Mouse (Mus musculus): Measurements from ENCODE around the gene Slc4a4. TPM values are rescaled to one million over a fixed set of nuclear protein-coding genes. Genes with fewer than 3 reads are reported as not detected.
A peak's percentile ranks its signal among the peaks of the same experiment; 100 is the strongest.

Gene Slc4a4
- polyA plus RNA-seq, 1 experiment from 2014 or later, result 12.7 TPM

DNA sequence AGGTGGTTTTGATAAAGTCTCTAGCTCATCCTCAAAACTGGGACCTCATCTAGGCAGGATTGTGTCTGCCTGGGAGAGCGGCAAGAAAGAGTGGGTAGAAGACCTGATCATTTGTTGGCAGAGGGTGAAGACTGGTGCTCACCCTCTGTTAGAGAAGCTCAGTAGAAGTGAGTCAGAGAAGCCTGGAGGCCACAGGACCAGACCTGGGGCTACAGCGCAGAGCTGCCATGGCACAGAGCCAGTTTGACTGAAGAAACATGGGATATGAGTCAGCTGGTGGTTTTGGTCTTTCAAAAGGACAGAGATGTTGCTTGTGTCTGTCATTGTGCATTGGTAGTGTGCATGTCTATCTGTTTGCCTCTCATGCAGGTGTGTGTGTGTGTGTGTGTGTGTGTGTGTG is 26.0 kb downstream of the Slc4a4 start:
- Histone ChIP-seq H3K4me2 (replicated peaks; ENCODE audit: low read depth, low read length) (no peak overlapping the region), H3K36me3 (ENCODE audit: insufficient read depth, low read length) (no peaks in the 10 kb centered on the region), H3K9me3 (ENCODE audit: low read length) (no peaks in the 10 kb centered on the region), H3K9ac (replicated peaks; ENCODE audit: low read length) (no peak overlapping the region), H3K4me3 (ENCODE audit: low read length) (no peak overlapping the region), H3K4me1 (ENCODE audit: insufficient read depth, low read length) (no peaks in the 10 kb centered on the region), H3K27me3 (ENCODE audit: insufficient read depth, low read length) (no peaks in the 10 kb centered on the region), H3K27ac (ENCODE audit: low read length) (no peak overlapping the region)
- 88% methylated on average over 2 of the region's 2 CpGs for WGBS
- no peak; the same call in 1 of the 2 replicates for ATAC-seq (ENCODE audit: low FRiP score, low TSS enrichment)

DNA sequence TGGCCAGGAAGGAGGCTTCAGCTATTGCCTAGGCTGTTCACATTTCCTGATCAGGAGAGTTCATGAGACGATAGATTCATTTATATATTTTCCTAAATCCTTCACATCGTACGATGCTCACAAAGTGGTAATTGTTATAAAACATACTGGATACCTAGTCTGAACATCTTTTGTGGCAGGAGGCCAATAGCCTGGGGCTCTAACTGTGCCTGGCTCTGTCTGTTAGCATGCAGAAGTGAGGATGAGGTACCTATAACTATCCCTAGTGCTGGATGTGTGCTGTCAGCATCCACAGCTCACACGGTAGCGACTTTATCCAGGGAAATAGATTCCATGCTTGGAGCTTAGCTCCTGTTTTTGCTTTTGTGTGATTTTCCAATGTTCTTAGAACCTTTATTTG is 28.5 kb downstream of the Slc4a4 start:
- H3K36me3 ChIP-seq (ENCODE audit: insufficient read depth, low read length), result no peaks in the 10 kb centered on the region
- ATAC-seq (ENCODE audit: low FRiP score, low TSS enrichment), result no peak
- H3K4me3 ChIP-seq (ENCODE audit: low read length), result no peak overlapping the region
- H3K9ac ChIP-seq (replicated peaks; ENCODE audit: low read length), result no peak overlapping the region
- no peak overlapping the region for H3K27ac ChIP-seq (ENCODE audit: low read length)
- no peaks in the 10 kb centered on the region for H3K9me3 ChIP-seq (ENCODE audit: low read length)
- no peaks in the 10 kb centered on the region for H3K27me3 ChIP-seq (ENCODE audit: insufficient read depth, low read length)
- H3K4me1 ChIP-seq (ENCODE audit: insufficient read depth, low read length), result peaks cover 4% of the 10 kb centered on the region; the same call in 1 of the 2 replicates
- 94% methylated on average over 5 of the region's 5 CpGs for WGBS
- no peak overlapping the region for H3K4me2 ChIP-seq (replicated peaks; ENCODE audit: low read depth, low read length)

DNA sequence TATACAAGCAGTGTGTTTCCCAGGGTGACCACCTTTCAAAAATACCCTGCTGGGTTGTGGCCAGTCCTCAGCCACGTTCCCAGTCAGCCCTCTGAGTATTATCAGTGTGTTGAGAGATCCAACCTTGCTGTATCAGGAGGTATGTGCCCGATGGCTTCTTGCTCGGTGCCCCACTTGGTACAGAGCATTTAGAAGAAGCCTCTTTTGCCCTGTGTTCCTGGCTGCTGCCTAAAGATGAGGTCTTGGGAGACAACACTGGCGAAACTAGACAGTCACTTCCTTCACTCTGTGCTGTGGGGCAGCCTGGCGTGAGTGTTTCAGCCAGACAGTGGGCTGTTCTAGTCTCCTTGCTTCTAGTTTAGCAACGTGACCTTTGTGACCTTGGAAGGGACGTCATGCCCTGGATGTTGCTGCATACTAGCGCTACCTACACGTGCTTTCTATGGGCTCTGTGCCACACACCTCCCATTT is 29.9 kb downstream of the Slc4a4 start:
- Histone ChIP-seq H3K36me3 (ENCODE audit: insufficient read depth, low read length) (no peaks in the 10 kb centered on the region), H3K4me2 (replicated peaks; ENCODE audit: low read depth, low read length) (no peak overlapping the region), H3K4me1 (ENCODE audit: insufficient read depth, low read length) (peaks cover 4% of the 10 kb centered on the region; the same call in 1 of the 2 replicates), H3K27ac (ENCODE audit: low read length) (no peak overlapping the region), H3K9me3 (ENCODE audit: low read length) (no peaks in the 10 kb centered on the region), H3K9ac (replicated peaks; ENCODE audit: low read length) (no peak overlapping the region), H3K27me3 (ENCODE audit: insufficient read depth, low read length) (no peaks in the 10 kb centered on the region), H3K4me3 (ENCODE audit: low read length) (no peak overlapping the region)
- 0 out of 2 replicates have a peak, but pooled peaks have one; percentile 27 for ATAC-seq (ENCODE audit: low FRiP score, low TSS enrichment)
- WGBS, result 70% methylated on average over 9 of the region's 9 CpGs

DNA sequence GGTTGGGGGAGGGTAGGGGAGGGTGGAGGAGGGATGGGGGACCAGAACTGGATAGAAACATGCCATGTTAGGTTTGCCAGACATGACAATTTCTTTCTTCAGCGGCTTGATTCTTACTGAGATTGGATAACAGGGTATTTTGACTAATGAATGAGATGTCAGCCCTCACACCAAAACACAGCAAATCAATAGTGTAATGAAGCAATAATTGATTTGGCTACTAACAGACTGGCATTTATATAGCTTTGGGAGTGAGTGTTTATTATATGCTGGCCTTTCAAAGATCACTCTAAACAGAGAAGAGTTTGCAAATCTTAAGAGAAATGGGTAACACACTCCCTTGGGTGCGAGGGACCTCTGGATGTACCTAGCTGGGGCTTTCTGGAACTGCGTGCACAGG is 30.6 kb downstream of the Slc4a4 start:
- 75% methylated on average over 3 of the region's 3 CpGs for WGBS
- no peak for ATAC-seq (ENCODE audit: low FRiP score, low TSS enrichment)
- no peak overlapping the region for H3K9ac ChIP-seq (replicated peaks; ENCODE audit: low read length)

GRCm38 (mm10) chr5:88917630-88918029 is 31.0 kb downstream of the Slc4a4 start:
- no peak for ATAC-seq (ENCODE audit: low FRiP score, low TSS enrichment)
- 74% methylated on average over 10 of the region's 10 CpGs for WGBS

More for the DNA sequence above, 30.6 kb downstream of the Slc4a4 start:
- Histone ChIP-seq H3K4me2 (replicated peaks; ENCODE audit: low read depth, low read length) (no peak overlapping the region), H3K36me3 (ENCODE audit: insufficient read depth, low read length) (no peaks in the 10 kb centered on the region), H3K4me3 (ENCODE audit: low read length) (no peak overlapping the region), H3K4me1 (ENCODE audit: insufficient read depth, low read length) (peaks cover 4% of the 10 kb centered on the region; the same call in 1 of the 2 replicates), H3K27me3 (ENCODE audit: insufficient read depth, low read length) (no peaks in the 10 kb centered on the region), H3K9me3 (ENCODE audit: low read length) (no peaks in the 10 kb centered on the region), H3K27ac (ENCODE audit: low read length) (no peak overlapping the region)

GRCm38 (mm10) chr5:88918538-88918937 is 31.9 kb downstream of the Slc4a4 start:
- WGBS, result 65% methylated on average over 9 of the region's 9 CpGs
- no peak overlapping the region for H3K27ac ChIP-seq (ENCODE audit: low read length)
- H3K27me3 ChIP-seq (ENCODE audit: insufficient read depth, low read length), result no peaks in the 10 kb centered on the region
- H3K4me2 ChIP-seq (replicated peaks; ENCODE audit: low read depth, low read length), result no peak overlapping the region
- H3K36me3 ChIP-seq (ENCODE audit: insufficient read depth, low read length), result no peaks in the 10 kb centered on the region
- no peaks in the 10 kb centered on the region for H3K9me3 ChIP-seq (ENCODE audit: low read length)
- H3K4me3 ChIP-seq (ENCODE audit: low read length), result no peak overlapping the region
- ATAC-seq (ENCODE audit: low FRiP score, low TSS enrichment), result peak; percentile 31; the same call in 1 of the 2 replicates
- H3K9ac ChIP-seq (replicated peaks; ENCODE audit: low read length), result no peak overlapping the region
- H3K4me1 ChIP-seq (ENCODE audit: insufficient read depth, low read length), result peaks cover 4% of the 10 kb centered on the region; the same call in 1 of the 2 replicates

More at GRCm38 (mm10) chr5:88917630-88918029, 31.0 kb downstream of the Slc4a4 start:
- Histone ChIP-seq H3K27ac (ENCODE audit: low read length) (no peak overlapping the region), H3K4me2 (replicated peaks; ENCODE audit: low read depth, low read length) (no peak overlapping the region), H3K36me3 (ENCODE audit: insufficient read depth, low read length) (no peaks in the 10 kb centered on the region), H3K9ac (replicated peaks; ENCODE audit: low read length) (no peak overlapping the region), H3K27me3 (ENCODE audit: insufficient read depth, low read length) (no peaks in the 10 kb centered on the region), H3K4me1 (ENCODE audit: insufficient read depth, low read length) (peaks cover 4% of the 10 kb centered on the region; the same call in 1 of the 2 replicates), H3K4me3 (ENCODE audit: low read length) (no peak overlapping the region), H3K9me3 (ENCODE audit: low read length) (no peaks in the 10 kb centered on the region)

DNA sequence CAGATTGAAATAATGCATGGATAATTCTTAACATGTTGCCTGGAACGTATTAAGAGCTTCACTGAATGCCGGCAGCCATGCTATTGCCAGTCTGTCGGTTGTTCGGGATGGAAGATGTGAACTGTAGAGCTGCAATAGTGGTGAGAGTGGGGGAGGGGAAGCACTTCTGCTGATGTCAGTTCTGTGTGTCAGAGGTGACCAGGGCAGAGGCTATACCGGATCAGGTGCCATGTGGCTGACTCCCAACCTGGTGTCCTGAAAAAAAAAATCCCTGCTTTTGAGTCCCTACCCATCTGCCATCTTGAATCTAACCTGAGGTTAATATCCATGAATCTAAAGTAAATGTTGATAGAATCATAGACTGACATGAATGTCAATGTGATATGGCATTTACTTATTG is 39.0 kb downstream of the Slc4a4 start:
- no peaks in the 10 kb centered on the region for H3K9me3 ChIP-seq (ENCODE audit: low read length)
- no peak overlapping the region for H3K4me2 ChIP-seq (replicated peaks; ENCODE audit: low read depth, low read length)
- WGBS, result 87% methylated on average over 5 of the region's 5 CpGs
- ATAC-seq (ENCODE audit: low FRiP score, low TSS enrichment), result no peak
- peaks cover 21% of the 10 kb centered on the region for H3K4me1 ChIP-seq (ENCODE audit: insufficient read depth, low read length)
- no peak overlapping the region for H3K9ac ChIP-seq (replicated peaks; ENCODE audit: low read length)
- no peak overlapping the region for H3K4me3 ChIP-seq (ENCODE audit: low read length)
- H3K36me3 ChIP-seq (ENCODE audit: insufficient read depth, low read length), result no peaks in the 10 kb centered on the region
- H3K27me3 ChIP-seq (ENCODE audit: insufficient read depth, low read length), result no peaks in the 10 kb centered on the region
- no peak overlapping the region for H3K27ac ChIP-seq (ENCODE audit: low read length)

GRCm38 (mm10) chr5:88928201-88928916 is 41.7 kb downstream of the Slc4a4 start:
- H3K36me3 ChIP-seq (ENCODE audit: insufficient read depth, low read length), result no peaks in the 10 kb centered on the region
- no peaks in the 10 kb centered on the region for H3K27me3 ChIP-seq (ENCODE audit: insufficient read depth, low read length)
- no peak overlapping the region for H3K4me3 ChIP-seq (ENCODE audit: low read length)
- H3K9me3 ChIP-seq (ENCODE audit: low read length), result no peaks in the 10 kb centered on the region
- H3K9ac ChIP-seq (replicated peaks; ENCODE audit: low read length), result no peak overlapping the region
- H3K27ac ChIP-seq (ENCODE audit: low read length), result no peak overlapping the region
- no peak for ATAC-seq (ENCODE audit: low FRiP score, low TSS enrichment)
- H3K4me2 ChIP-seq (replicated peaks; ENCODE audit: low read depth, low read length), result no peak overlapping the region
- H3K4me1 ChIP-seq (ENCODE audit: insufficient read depth, low read length), result peaks cover 28% of the 10 kb centered on the region
- 36% methylated on average over 13 of the region's 13 CpGs for WGBS

GRCm38 (mm10) chr5:88929392-88930094 is 42.9 kb downstream of the Slc4a4 start:
- H3K9me3 ChIP-seq (ENCODE audit: low read length), result no peaks in the 10 kb centered on the region
- no peaks in the 10 kb centered on the region for H3K36me3 ChIP-seq (ENCODE audit: insufficient read depth, low read length)
- no peak overlapping the region for H3K27ac ChIP-seq (ENCODE audit: low read length)
- 22% methylated on average over 18 of the region's 18 CpGs for WGBS
- H3K4me1 ChIP-seq (ENCODE audit: insufficient read depth, low read length), result peaks cover 36% of the 10 kb centered on the region
- 0 out of 2 replicates have a peak overlapping the region, but pooled peaks have one; percentile 6 for H3K4me3 ChIP-seq (ENCODE audit: low read length)
- H3K9ac ChIP-seq (replicated peaks; ENCODE audit: low read length), result no peak overlapping the region
- no peaks in the 10 kb centered on the region for H3K27me3 ChIP-seq (ENCODE audit: insufficient read depth, low read length)
- H3K4me2 ChIP-seq (replicated peaks; ENCODE audit: low read depth, low read length), result peak overlapping the region; percentile 26
- ATAC-seq (ENCODE audit: low FRiP score, low TSS enrichment), result peak; percentile 82

Data from kidney, embryonic 16.5 days (tissue).